Mouse (Mus musculus) neural tube, embryonic 13.5 days (tissue): ENCODE measurements around the gene Akap8l. TPM values are rescaled to one million over a fixed set of nuclear protein-coding genes. Genes with fewer than 3 reads are reported as not detected.

Experiments used
- ATAC-seq: fragments of 200-750 bp; cut with Nextera tagmentation; 2 replicates; pipeline ENCODE4 v1.8.0; 2017; ENCODE audit warnings: low read depth, mild to moderate bottlenecking, moderate TSS enrichment, moderate library complexity
- H3K27ac ChIP-seq: fragments of 300-500 bp; sonication (generic); replicated peaks from 2 replicates; pipeline ENCODE4 v1.5.1; 2015; ENCODE audit warnings: moderate library complexity, mild to moderate bottlenecking, inconsistent platforms
- H3K27me3 ChIP-seq: fragments of 300-500 bp; sonication (generic); 2 replicates; pipeline ENCODE4 v1.6.1; 2015; ENCODE audit warnings: mild to moderate bottlenecking, inconsistent platforms
- H3K36me3 ChIP-seq: fragments of 300-500 bp; sonication (generic); 2 replicates; pipeline ENCODE4 v1.6.1; 2015; ENCODE audit warnings: mild to moderate bottlenecking, inconsistent platforms
- H3K4me1 ChIP-seq: fragments of 300-500 bp; sonication (generic); replicated peaks from 2 replicates; pipeline ENCODE4 v1.6.1; 2015; ENCODE audit warnings: inconsistent platforms
- H3K4me2 ChIP-seq: fragments of 300-500 bp; sonication (generic); 2 replicates; pipeline ENCODE4 v1.6.1; 2015; ENCODE audit warnings: inconsistent platforms, mild to moderate bottlenecking, moderate library complexity
- H3K4me3 ChIP-seq: fragments of 300-500 bp; sonication (generic); 2 replicates; pipeline ENCODE4 v1.5.1; 2015; ENCODE audit warnings: mild to moderate bottlenecking, inconsistent platforms
- H3K9ac ChIP-seq: fragments of 300-500 bp; sonication (generic); 2 replicates; pipeline ENCODE4 v1.6.1; 2015; ENCODE audit warnings: moderate library complexity, mild to moderate bottlenecking, inconsistent platforms
- H3K9me3 ChIP-seq: fragments of 300-500 bp; sonication (generic); 2 replicates; pipeline ENCODE4 v1.6.1; 2016; ENCODE audit warnings: inconsistent platforms
- WGBS: fragments of 180-500 bp; shearing (Covaris S2); methylation state at CpG from one replicate; pipeline ENCODE4 v1.1.7; 2015; 5-methylcytosine and 5-hydroxymethylcytosine counted together
- polyA plus RNA-seq: library from polyadenylated mRNA; unstranded; fragments of >200 nt; fragmentation: Nextera tagmentation; extraction: Ambion mirVana; gene quantifications from 2 replicates; pipeline ENCODE4 v1.2.1, GENCODE M21; 2015

The Akap8l gene
- polyA plus RNA-seq, 1 experiment from 2014 or later = 153 TPM

DNA sequence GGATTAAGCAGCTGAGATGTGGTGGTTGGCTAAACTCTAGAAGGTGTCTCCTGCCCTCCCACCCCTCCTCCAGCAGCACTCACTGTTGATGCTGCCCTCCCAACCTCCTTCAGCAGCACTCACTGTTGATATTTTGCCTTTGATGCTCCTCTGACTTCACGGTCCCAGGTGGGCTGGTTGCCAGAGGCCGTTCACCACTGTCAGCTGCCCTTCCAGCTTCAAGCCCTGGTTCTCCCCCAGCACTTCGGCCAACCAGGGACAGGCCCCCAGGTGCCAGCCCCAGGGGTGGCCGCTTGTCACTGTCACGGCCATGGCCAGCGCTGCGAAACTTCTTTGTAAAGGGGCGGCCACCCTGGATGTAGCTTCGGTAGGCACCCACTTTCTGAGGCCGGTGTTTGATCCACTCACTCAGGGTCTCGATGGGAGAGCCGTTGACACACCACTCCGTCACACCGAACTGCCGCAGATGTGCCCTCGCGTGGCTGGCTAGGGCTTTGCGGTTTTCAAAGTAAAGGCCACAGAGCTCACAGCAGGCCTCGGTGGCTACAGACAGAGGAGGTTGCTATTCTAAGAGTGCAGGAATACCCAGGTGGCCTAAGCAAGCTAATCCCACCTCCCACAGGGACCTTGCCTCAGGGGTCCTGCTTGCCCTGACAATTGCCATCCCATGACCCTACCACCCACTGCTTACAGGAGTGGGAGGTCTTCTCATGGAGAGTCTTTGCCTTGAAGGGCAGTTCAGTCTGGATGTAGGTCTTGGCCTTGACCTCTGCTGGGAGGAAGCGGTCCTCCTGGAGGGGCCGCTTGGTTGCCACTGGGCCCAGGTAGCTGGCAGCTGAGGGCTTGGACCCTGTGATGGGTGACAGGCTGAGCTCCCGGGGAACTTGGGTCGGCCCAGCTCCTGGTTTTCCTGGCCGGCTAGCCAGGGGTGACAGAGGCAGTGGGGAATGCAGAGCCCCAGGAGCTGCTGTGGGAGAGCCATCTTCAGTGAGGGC is 6.7 kb upstream of the Akap8l start:
- Histone ChIP-seq H3K4me1 (peaks cover 23% of the 10 kb centered on the region), H3K27ac (no peak overlapping the region), H3K4me3 (no peak overlapping the region), H3K4me2 (no peak overlapping the region), H3K9ac (no peak overlapping the region), H3K27me3 (no peaks in the 10 kb centered on the region), H3K9me3 (no peaks in the 10 kb centered on the region), H3K36me3 (peaks cover 85% of the 10 kb centered on the region)
- no peak for ATAC-seq
- 83% methylated on average over 24 of the region's 24 CpGs for WGBS

GRCm38 (mm10) chr17:32356281-32356680 is 5.9 kb upstream of the Akap8l start:
- no peak overlapping the region for H3K4me2 ChIP-seq
- ATAC-seq = no peak
- H3K36me3 ChIP-seq = peaks cover 78% of the 10 kb centered on the region
- H3K9ac ChIP-seq = no peak overlapping the region
- no peaks in the 10 kb centered on the region for H3K9me3 ChIP-seq
- no peak overlapping the region for H3K27ac ChIP-seq
- no peak overlapping the region for H3K4me3 ChIP-seq
- H3K27me3 ChIP-seq = no peaks in the 10 kb centered on the region
- peaks cover 19% of the 10 kb centered on the region for H3K4me1 ChIP-seq
- WGBS = 90% methylated on average over 9 of the region's 9 CpGs

DNA sequence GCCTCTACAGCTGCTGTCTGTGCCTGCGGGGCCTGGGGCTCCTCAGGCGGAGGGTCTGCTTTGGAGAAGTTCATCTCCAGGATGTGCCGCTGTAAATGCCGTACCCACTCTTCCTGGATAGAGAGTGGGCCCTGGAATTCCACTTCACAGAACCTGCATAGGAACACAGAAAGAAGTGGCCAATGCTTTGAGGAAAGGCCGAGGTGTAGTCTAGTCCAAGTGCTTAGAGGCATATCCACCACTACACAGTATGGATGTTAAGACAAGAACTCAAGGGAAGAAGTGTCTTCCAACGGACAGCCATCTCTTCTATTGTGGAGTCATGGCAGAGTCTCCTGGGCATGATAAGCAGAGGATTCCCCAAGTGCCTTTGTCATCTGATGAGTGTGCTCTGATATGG is 4.6 kb upstream of the Akap8l start:
- 90% methylated on average over 6 of the region's 6 CpGs for WGBS
- Histone ChIP-seq H3K36me3 (peaks cover 65% of the 10 kb centered on the region), H3K4me2 (no peak overlapping the region), H3K9ac (no peak overlapping the region), H3K9me3 (no peaks in the 10 kb centered on the region), H3K27ac (no peak overlapping the region), H3K4me1 (peaks cover 22% of the 10 kb centered on the region), H3K4me3 (no peak overlapping the region), H3K27me3 (no peaks in the 10 kb centered on the region)
- no peak for ATAC-seq

DNA sequence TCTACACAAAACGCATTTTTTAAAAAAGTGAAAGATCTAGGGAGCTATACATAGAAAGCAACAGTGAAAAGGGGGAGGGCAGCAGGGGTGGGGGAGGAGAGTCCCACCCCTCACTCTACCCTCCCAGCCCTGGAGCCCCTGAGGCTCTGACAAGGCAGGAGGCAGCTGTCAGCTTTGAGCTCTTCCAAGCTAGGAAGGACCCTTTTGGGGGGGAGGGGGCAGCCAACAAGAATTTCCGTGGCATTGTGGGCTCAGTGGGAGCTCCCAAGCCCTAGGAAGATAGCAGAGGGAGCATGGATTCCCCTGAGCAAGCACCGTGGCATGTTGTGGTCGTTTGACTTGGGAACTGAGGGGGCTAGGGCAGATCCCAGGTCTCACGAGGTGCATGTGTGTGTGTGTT is 3.8 kb upstream of the Akap8l start:
- 61% methylated on average over 5 of the region's 5 CpGs for WGBS
- Histone ChIP-seq H3K36me3 (peaks cover 57% of the 10 kb centered on the region), H3K27me3 (no peaks in the 10 kb centered on the region)

GRCm38 (mm10) chr17:32353696-32354095 is 3.3 kb upstream of the Akap8l start:
- H3K9me3 ChIP-seq = no peaks in the 10 kb centered on the region
- peaks cover 52% of the 10 kb centered on the region for H3K36me3 ChIP-seq
- no peak overlapping the region for H3K9ac ChIP-seq
- peak overlapping the region; percentile 54; the same call in 1 of the 2 replicates for H3K27ac ChIP-seq
- H3K4me3 ChIP-seq = no peak overlapping the region
- H3K4me1 ChIP-seq = peaks cover 34% of the 10 kb centered on the region
- H3K27me3 ChIP-seq = no peaks in the 10 kb centered on the region
- WGBS = 75% methylated on average over 4 of the region's 4 CpGs
- no peak for ATAC-seq
- no peak overlapping the region for H3K4me2 ChIP-seq

More for the DNA sequence above, 3.8 kb upstream of the Akap8l start:
- Histone ChIP-seq H3K9ac (no peak overlapping the region), H3K4me2 (no peak overlapping the region), H3K4me1 (peaks cover 29% of the 10 kb centered on the region), H3K27ac (peak overlapping the region; percentile 68), H3K4me3 (no peak overlapping the region), H3K9me3 (no peaks in the 10 kb centered on the region)
- ATAC-seq = no peak

GRCm38 (mm10) chr17:32351726-32352125 is 1.3 kb upstream of the Akap8l start:
- H3K27ac ChIP-seq = no peak overlapping the region
- H3K36me3 ChIP-seq = peaks cover 32% of the 10 kb centered on the region
- no peak overlapping the region for H3K4me3 ChIP-seq
- no peak overlapping the region for H3K4me2 ChIP-seq
- H3K27me3 ChIP-seq = no peaks in the 10 kb centered on the region
- no peaks in the 10 kb centered on the region for H3K9me3 ChIP-seq
- H3K9ac ChIP-seq = no peak overlapping the region
- peaks cover 49% of the 10 kb centered on the region for H3K4me1 ChIP-seq
- no peak for ATAC-seq

DNA sequence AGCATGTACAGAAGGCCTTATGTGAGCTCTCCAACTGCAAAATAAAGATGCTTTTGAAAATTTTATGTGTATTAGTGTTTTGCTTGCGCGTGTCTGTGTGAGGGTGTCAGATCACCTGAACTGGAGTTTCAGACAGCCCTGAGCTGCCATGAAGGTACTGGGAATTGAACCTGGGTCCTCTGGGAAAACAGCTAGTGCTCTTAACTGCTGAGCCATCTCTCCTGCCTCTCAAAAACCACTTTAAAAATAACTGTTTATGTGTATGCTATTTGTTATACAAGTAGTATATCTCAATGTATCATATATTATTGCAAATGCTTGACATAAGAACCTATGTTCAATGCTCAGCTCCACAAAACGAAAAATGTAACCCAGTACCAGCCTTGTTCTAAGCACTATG is 862 bp upstream of the Akap8l start:
- WGBS = 74% methylated on average over 3 of the region's 3 CpGs
- Histone ChIP-seq H3K27ac (no peak overlapping the region), H3K36me3 (peaks cover 28% of the 10 kb centered on the region), H3K4me1 (peaks cover 49% of the 10 kb centered on the region), H3K9me3 (no peaks in the 10 kb centered on the region), H3K4me2 (peak overlapping the region; percentile 84), H3K4me3 (peak overlapping the region; percentile 90; the same call in 1 of the 2 replicates), H3K9ac (no peak overlapping the region), H3K27me3 (no peaks in the 10 kb centered on the region)
- ATAC-seq = no peak

- Histone ChIP-seq H3K4me2 (peak overlapping the region; percentile 84), H3K4me3 (peak overlapping the region; percentile 90), H3K4me1 (peaks cover 51% of the 10 kb centered on the region), H3K9ac (peak overlapping the region; percentile 90), H3K27ac (peak overlapping the region; percentile 86), H3K9me3 (no peaks in the 10 kb centered on the region), H3K27me3 (no peaks in the 10 kb centered on the region), H3K36me3 (peaks cover 17% of the 10 kb centered on the region)
- ATAC-seq = peak; percentile 52
- 1% methylated on average over 24 of the region's 24 CpGs for WGBS
Measured at GRCm38 (mm10) chr17:32349851-32350381, 491 bp downstream of the Akap8l start.

- H3K4me1 ChIP-seq = peaks cover 43% of the 10 kb centered on the region
- H3K27ac ChIP-seq = peak overlapping the region; percentile 86
- WGBS = 15% methylated on average over 4 of the region's 4 CpGs
- peak overlapping the region; percentile 90 for H3K4me3 ChIP-seq
- H3K36me3 ChIP-seq = peaks cover 14% of the 10 kb centered on the region
- no peaks in the 10 kb centered on the region for H3K9me3 ChIP-seq
- no peaks in the 10 kb centered on the region for H3K27me3 ChIP-seq
- peak overlapping the region; percentile 84 for H3K4me2 ChIP-seq
- H3K9ac ChIP-seq = peak overlapping the region; percentile 90
- no peak for ATAC-seq
Measured at GRCm38 (mm10) chr17:32349037-32349732, 1.2 kb downstream of the Akap8l start.

- Histone ChIP-seq H3K36me3 (peaks cover 13% of the 10 kb centered on the region), H3K9ac (peak overlapping the region; percentile 51), H3K4me1 (peaks cover 37% of the 10 kb centered on the region), H3K4me2 (peak overlapping the region; percentile 84), H3K27ac (no peak overlapping the region), H3K9me3 (no peaks in the 10 kb centered on the region), H3K4me3 (peak overlapping the region; percentile 90), H3K27me3 (no peaks in the 10 kb centered on the region)
- 86% methylated on average over 2 of the region's 2 CpGs for WGBS
- no peak for ATAC-seq
Measured at GRCm38 (mm10) chr17:32348406-32348805, 2.0 kb downstream of the Akap8l start.

GRCm38 (mm10) chr17:32341102-32341501 is 9.3 kb downstream of the Akap8l start:
- Histone ChIP-seq H3K27ac (no peak overlapping the region), H3K36me3 (peaks cover 44% of the 10 kb centered on the region), H3K9ac (no peak overlapping the region), H3K27me3 (no peaks in the 10 kb centered on the region), H3K4me2 (no peak overlapping the region), H3K4me3 (no peak overlapping the region), H3K4me1 (0 out of 2 replicates have a peak, but pooled peaks cover under 1% of the 10 kb centered on the region), H3K9me3 (no peaks in the 10 kb centered on the region)
- no peak for ATAC-seq
- WGBS = 95% methylated on average over 1 of the region's 1 CpGs

GRCm38 (mm10) chr17:32340110-32340509 is 10.3 kb downstream of the Akap8l start:
- no peaks in the 10 kb centered on the region for H3K27me3 ChIP-seq
- no peak overlapping the region for H3K4me2 ChIP-seq
- no peaks in the 10 kb centered on the region for H3K9me3 ChIP-seq
- ATAC-seq = no peak
- no peak overlapping the region for H3K9ac ChIP-seq
- H3K4me1 ChIP-seq = no peaks in the 10 kb centered on the region
- H3K4me3 ChIP-seq = no peak overlapping the region
- H3K27ac ChIP-seq = no peak overlapping the region
- H3K36me3 ChIP-seq = peaks cover 53% of the 10 kb centered on the region
- WGBS = 92% methylated on average over 1 of the region's 1 CpGs
